Mouse (Mus musculus) frontal cortex, postnatal 36 days (tissue): Measurements from ENCODE around the gene Kirrel3.
A peak's percentile ranks its signal among the peaks of the same experiment; 100 is the strongest.

Experiments
- DNase-seq, 2 experiments: peaks; one replicate each; pipeline ENCODE4 v3.0.0; 2022; ENCODE audit warnings: low spot score in 2 of 2

Gene Kirrel3

GRCm38 (mm10) chr9:34752076-34752800, 266.5 kb downstream of the Kirrel3 start:
- DNase-seq = peak in 1 of 2 experiments; percentile 29

GRCm38 (mm10) chr9:34752801-34753170, 267.1 kb downstream of the Kirrel3 start:
- DNase-seq = peak; percentile 57 to 79

- DNase-seq = no peak
Measured at GRCm38 (mm10) chr9:34753891-34754290, 268.2 kb downstream of the Kirrel3 start.

GRCm38 (mm10) chr9:34754523-34755097, 268.9 kb downstream of the Kirrel3 start:
- DNase-seq = no peak

GRCm38 (mm10) chr9:34756055-34756454, 270.4 kb downstream of the Kirrel3 start:
- DNase-seq = no peak

- DNase-seq = no peak
Measured at GRCm38 (mm10) chr9:34758925-34759324, 273.2 kb downstream of the Kirrel3 start.

DNA sequence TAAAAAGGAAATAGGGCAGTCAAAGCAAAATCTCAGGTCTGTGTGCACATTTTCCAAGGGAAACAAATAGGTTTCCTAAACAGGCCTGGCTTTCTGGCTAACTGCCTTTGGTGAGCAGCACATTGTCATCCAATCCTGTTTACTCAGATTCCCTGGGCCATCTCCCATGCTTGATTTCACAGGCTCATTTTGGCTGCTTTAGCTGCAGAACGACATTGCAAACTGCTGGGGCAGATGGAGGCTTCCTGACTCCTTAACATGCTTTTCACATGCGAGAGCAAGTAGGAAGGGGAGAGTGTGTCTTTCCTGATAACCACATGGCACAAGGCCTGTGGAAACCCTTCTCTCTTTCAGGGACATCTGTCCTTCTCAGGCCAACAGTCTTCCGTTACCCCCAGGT, 274.8 kb downstream of the Kirrel3 start:
- DNase-seq = no peak

DNA sequence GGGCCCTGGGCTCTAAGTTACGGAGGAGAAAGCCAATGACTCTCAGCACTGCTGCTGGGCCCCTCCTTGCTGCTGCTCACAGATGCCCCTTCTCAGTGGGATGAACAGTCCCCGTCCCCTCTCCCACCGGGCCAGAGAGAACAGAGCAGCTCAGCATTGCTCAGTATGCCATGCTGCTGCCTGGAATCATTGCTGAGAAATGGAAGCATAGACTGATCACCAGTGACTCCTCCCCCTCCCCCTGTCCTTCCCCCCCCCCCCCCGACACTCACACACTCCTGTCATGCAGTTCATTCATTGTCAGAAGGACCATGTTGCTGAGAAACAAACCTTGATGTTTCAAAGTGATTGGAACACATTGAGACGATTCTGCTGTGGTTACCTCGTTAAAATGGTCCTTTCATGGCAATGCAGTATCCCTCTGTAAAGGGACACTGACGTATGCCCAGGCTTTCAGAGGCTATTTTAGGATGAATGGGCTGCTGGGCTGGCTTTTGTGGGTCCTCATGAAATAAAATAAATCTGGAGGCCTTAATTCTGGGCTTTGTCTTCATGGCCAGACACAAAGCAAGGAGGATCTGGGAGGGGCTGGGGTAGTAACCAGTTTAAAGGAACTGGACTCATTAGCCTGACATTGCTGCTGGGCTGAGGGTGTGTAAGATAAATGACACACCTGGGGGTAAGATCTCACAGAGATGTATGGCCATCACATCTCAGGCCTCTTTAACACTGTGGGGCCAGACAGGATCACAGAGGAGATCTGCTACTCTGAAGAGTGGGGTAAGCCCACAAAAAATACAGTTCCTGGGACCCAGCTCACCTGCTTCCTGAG, 281.3 kb downstream of the Kirrel3 start:
- DNase-seq = no peak

DNA sequence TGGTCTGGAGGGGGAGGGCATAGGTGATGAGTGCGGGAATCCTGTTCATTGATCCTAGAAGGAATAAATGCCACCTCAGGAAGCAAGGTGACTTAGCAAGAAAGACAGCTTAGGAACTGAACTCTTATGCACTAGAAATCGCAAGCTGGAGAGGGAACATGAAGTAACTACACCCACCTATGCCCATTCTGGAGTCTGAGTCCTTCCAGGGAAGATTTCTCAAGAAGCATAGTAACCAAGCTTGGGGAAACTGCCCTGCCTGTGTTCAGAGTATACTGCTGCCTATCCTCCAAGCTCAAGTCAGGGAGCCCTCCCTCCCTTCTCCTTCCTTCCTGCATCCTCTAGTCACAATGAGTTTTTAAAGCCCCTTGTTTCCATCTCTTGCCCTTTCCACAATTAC, 283.3 kb downstream of the Kirrel3 start:
- no peak for DNase-seq

DNA sequence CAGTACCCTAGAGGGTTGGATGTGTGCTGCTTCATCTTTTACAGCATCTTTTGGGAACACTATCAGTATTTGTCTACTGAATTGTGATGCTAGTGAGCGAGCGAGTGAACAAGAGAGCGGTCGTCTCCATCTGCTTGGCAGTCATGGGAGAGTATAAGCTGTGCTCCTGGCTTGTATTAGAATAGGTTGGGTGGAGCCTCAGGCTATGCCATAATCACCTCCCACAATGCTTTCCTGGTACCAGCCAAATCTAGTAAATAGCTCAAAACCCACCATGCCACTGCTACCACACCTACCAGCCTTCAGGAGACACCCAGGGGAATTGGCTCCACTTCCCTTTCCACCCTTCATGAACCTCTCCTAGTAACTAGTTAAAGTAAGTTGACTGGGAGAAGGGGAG, 285.3 kb downstream of the Kirrel3 start:
- no peak for DNase-seq

DNA sequence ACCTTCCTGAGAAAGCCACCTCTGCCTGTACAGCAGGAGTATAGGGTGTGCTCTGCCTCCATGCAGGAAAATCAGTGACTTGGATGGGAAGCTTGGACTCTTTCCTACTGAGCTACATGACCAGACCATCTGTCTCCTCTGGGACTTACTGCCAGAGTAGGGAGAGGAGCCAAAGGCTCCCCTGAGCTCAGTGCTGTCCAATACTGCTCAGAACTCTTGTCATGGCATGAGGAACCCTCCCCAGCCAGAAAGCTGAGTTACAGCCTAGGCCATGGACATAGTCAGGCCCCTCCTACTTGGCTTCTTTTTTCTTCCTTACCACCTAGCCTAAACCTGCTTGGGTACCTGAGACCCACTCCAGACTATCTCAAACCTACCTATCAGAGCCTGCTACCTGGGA, 285.7 kb downstream of the Kirrel3 start:
- DNase-seq = no peak

- peak in 1 of 2 experiments; percentile 9 for DNase-seq
Measured at GRCm38 (mm10) chr9:34772022-34772437, 286.3 kb downstream of the Kirrel3 start.

DNA sequence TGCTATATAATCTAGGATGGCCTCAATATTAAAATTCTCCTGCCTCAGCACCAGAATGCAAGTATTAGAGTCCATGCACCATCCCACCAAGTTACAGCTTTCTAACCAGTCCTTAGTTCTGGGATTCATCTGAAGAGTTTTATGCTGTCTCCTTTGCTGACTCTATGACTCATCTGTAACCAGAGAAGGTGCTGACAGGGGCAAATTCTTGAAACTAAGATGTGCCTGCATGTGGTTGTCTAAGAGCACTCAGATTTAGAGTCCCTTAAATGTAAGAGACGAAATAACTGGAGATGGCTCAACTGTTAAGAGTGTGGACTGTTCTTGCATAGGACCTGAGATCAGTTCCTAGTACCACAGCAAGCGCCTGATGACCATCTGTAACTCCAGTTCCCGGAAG, 295.7 kb downstream of the Kirrel3 start:
- no peak for DNase-seq

DNA sequence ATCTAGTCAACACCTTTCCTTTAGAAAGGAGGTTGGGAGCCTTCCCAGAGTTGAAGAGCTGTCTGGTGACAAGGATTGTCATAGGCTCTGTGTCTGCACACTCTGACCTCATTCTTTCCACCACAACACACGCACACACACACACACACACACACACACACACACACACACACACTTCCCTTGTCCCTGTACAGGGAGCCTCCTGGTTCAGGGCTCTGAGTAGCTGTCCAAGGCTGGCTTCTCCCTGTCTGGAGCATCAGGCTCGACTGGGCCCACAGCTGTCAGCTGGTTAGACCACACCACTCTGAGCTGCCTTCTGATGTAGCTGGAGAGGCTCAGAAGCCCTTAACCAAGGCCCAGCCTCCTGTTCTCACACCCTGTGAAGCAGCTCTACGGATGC, 302.2 kb downstream of the Kirrel3 start:
- no peak for DNase-seq

DNA sequence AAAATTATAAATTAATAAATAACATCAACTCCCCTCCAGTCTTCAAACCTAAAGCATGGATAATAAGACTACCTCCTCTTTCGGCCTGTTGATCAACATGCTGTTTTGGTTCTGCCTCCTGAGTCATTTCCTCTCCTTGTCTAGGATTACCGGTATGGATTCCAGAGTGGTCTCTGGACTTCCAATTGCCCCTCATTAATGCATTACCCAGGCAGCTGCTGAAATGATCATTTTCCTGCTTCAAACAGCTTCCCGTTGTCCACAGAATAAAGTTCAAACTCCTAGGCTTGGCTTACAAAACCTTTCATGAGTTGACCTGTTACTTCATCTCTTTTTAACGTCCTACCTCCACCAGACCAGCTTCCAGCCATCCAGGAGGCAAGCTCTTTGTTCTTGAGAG, 309.5 kb downstream of the Kirrel3 start:
- no peak for DNase-seq

DNA sequence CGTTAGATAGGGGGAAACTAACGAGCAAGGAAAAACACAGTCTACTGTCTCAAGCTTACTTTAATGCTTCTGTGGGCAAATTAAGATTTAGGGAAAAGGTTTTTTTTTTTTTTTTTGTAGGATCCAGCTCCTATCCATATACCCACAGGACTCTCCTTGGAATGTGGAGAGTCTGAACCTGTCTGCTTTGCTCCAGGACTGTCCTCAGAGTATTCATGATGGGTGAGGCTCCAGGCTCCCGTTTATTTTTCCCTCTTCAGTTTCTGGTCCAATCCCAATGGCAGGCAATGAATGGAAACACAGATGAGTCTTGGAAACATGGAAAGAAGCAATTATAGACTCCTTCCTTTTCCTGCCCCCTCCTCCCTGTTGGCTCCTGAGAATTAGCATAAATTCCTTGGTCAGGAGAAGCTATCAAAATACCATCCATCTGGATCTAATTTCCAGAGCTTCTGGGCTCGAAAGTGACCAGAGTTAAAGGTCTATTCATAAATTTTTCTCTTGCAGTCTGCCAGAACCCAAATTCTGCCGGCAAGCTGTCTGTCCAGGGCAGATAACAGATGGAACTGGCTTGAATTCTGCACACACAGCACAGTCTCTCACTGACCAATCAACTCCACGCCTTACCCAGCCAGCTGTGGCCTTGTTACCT, 312.1 kb downstream of the Kirrel3 start:
- DNase-seq = no peak

- no peak for DNase-seq
Measured at GRCm38 (mm10) chr9:34801662-34802061, 316.0 kb downstream of the Kirrel3 start.

GRCm38 (mm10) chr9:34806854-34807253, 321.2 kb downstream of the Kirrel3 start:
- no peak for DNase-seq

- DNase-seq = no peak
Measured at GRCm38 (mm10) chr9:34809993-34810513, 324.4 kb downstream of the Kirrel3 start.

- no peak for DNase-seq
Measured at GRCm38 (mm10) chr9:34818325-34818976, 332.8 kb downstream of the Kirrel3 start.

- DNase-seq = no peak
Measured at GRCm38 (mm10) chr9:34824358-34825088, 338.8 kb downstream of the Kirrel3 start.
